Mouse (Mus musculus): ENCODE results near the gene Etfb. TPM values are rescaled to one million over a fixed set of nuclear protein-coding genes. Genes with fewer than 3 reads are reported as not detected.

Gene Etfb
- polyA plus RNA-seq, 1 experiment from 2014 or later = 258 TPM

Small RNAs within 50 kb of the gene (microRNA-seq; reads per million reads assigned to microRNA genes)
- not detected for gene Mir7051 (ENCODE audit: borderline number of aligned reads)

Other genes with a start within 250 kb of the Etfb start
- gene Zfp715, start 130.8 kb upstream of the Etfb start, polyA plus RNA-seq (2015; fragmentation: Nextera tagmentation; extraction: Ambion mirVana) = 12.5 and 13.0 TPM in 2 replicates
- 0.21 and 0.24 TPM in 2 replicates for gene Siglecf, start 92.7 kb upstream of the Etfb start, polyA plus RNA-seq (2015; fragmentation: Nextera tagmentation; extraction: Ambion mirVana)
- gene Siglecg, start 35.9 kb upstream of the Etfb start, polyA plus RNA-seq (2015; fragmentation: Nextera tagmentation; extraction: Ambion mirVana) = 0.04 and 0.71 TPM in 2 replicates
- not detected in 2 replicates for gene Lim2, start 16.4 kb upstream of the Etfb start, polyA plus RNA-seq (2015; fragmentation: Nextera tagmentation; extraction: Ambion mirVana)
- gene Nkg7, start 7.0 kb upstream of the Etfb start, polyA plus RNA-seq (2015; fragmentation: Nextera tagmentation; extraction: Ambion mirVana) = 2.1 and 3.2 TPM in 2 replicates
- gene Cldnd2, start 3.3 kb upstream of the Etfb start, polyA plus RNA-seq (2015; fragmentation: Nextera tagmentation; extraction: Ambion mirVana) = not detected in 2 replicates
- gene Gm45233, start within 50 bp of the Etfb start, polyA plus RNA-seq (2015; fragmentation: Nextera tagmentation; extraction: Ambion mirVana) = 0.26 and 0.94 TPM in 2 replicates
- 13.6 and 15.3 TPM in 2 replicates for gene Vsig10l, start 19.1 kb downstream of the Etfb start, polyA plus RNA-seq (2015; fragmentation: Nextera tagmentation; extraction: Ambion mirVana)
- gene Iglon5, start 46.0 kb downstream of the Etfb start, polyA plus RNA-seq (2015; fragmentation: Nextera tagmentation; extraction: Ambion mirVana) = 1.1 and 1.5 TPM in 2 replicates
- not detected in 2 replicates for gene 4931406B18Rik, start 61.9 kb downstream of the Etfb start, polyA plus RNA-seq (2015; fragmentation: Nextera tagmentation; extraction: Ambion mirVana)
- gene Cd33, start 100.3 kb downstream of the Etfb start, polyA plus RNA-seq (2015; fragmentation: Nextera tagmentation; extraction: Ambion mirVana) = 1.9 and 2.8 TPM in 2 replicates
- gene Zfp658, start 118.2 kb downstream of the Etfb start, polyA plus RNA-seq (2015; fragmentation: Nextera tagmentation; extraction: Ambion mirVana) = 3.8 and 4.0 TPM in 2 replicates
- gene Zfp719, start 135.5 kb downstream of the Etfb start, polyA plus RNA-seq (2015; fragmentation: Nextera tagmentation; extraction: Ambion mirVana) = 13.6 and 13.7 TPM in 2 replicates
- 0.24 and 0.45 TPM in 2 replicates for gene Zfp819, start 163.1 kb downstream of the Etfb start, polyA plus RNA-seq (2015; fragmentation: Nextera tagmentation; extraction: Ambion mirVana)
- gene Ceacam18, start 190.6 kb downstream of the Etfb start, polyA plus RNA-seq (2015; fragmentation: Nextera tagmentation; extraction: Ambion mirVana) = not detected in 2 replicates
- 1.0 and 1.7 TPM in 2 replicates for gene Siglece, start 216.1 kb downstream of the Etfb start, polyA plus RNA-seq (2015; fragmentation: Nextera tagmentation; extraction: Ambion mirVana)
- gene Ctu1, start 227.9 kb downstream of the Etfb start, polyA plus RNA-seq (2015; fragmentation: Nextera tagmentation; extraction: Ambion mirVana) = 17.1 and 18.2 TPM in 2 replicates
- gene Klk14, start 246.3 kb downstream of the Etfb start, polyA plus RNA-seq (2015; fragmentation: Nextera tagmentation; extraction: Ambion mirVana) = 1.3 and 2.4 TPM in 2 replicates

All from embryonic facial prominence, embryonic 15.5 days (tissue).